Mouse (Mus musculus) kidney, embryonic 14.5 days (tissue): ENCODE data around the gene Srrt. TPM values are rescaled to one million over a fixed set of nuclear protein-coding genes. Genes with fewer than 3 reads are reported as not detected.

ENCODE experiments used
- ATAC-seq: fragments of 200-750 bp; cut with Nextera tagmentation; 2 replicates; pipeline ENCODE4 v1.8.0; 2017; ENCODE audit warnings: moderate number of reproducible peaks, mild to moderate bottlenecking, moderate TSS enrichment, moderate library complexity; ENCODE audit not compliant: low FRiP score, low TSS enrichment
- H3K27ac ChIP-seq: fragments of 300-500 bp; sonication (generic); 2 replicates; pipeline ENCODE4 v1.5.1; 2014; ENCODE audit warnings: low read depth, mild to moderate bottlenecking, low read length, moderate library complexity, mixed read lengths
- H3K27me3 ChIP-seq: fragments of 300-500 bp; sonication (generic); 2 replicates; pipeline ENCODE4 v1.6.1; 2014; ENCODE audit warnings: mild to moderate bottlenecking, low read length; ENCODE audit not compliant: control insufficient read depth, insufficient read depth
- H3K36me3 ChIP-seq: fragments of 300-500 bp; sonication (generic); 2 replicates; pipeline ENCODE4 v1.6.1; 2014; ENCODE audit warnings: low read length, mixed read lengths; ENCODE audit not compliant: control insufficient read depth, insufficient read depth
- H3K4me1 ChIP-seq: fragments of 300-500 bp; sonication (generic); 2 replicates; pipeline ENCODE4 v1.6.1; 2014; ENCODE audit warnings: low read length, mixed read lengths; ENCODE audit not compliant: control insufficient read depth, insufficient read depth
- H3K4me2 ChIP-seq: fragments of 300-500 bp; sonication (generic); replicated peaks from 2 replicates; pipeline ENCODE4 v1.6.1; 2014; ENCODE audit warnings: low read depth, mild to moderate bottlenecking, low read length
- H3K4me3 ChIP-seq: fragments of 300-500 bp; sonication (generic); 2 replicates; pipeline ENCODE4 v1.5.1; 2014; ENCODE audit warnings: mild to moderate bottlenecking, low read length
- H3K9ac ChIP-seq: fragments of 300-500 bp; sonication (generic); 2 replicates; pipeline ENCODE4 v1.6.1; 2014; ENCODE audit warnings: low read depth, mild to moderate bottlenecking, low read length, moderate library complexity
- H3K9me3 ChIP-seq: fragments of 300-500 bp; sonication (generic); 2 replicates; pipeline ENCODE4 v1.6.1; 2016; ENCODE audit warnings: low read length; ENCODE audit not compliant: control insufficient read depth
- WGBS: fragments of 180-500 bp; shearing (Covaris S2); extraction: QIAGEN DNeasy Blood & Tissue Kit; methylation state at CpG from one replicate; pipeline ENCODE4 v1.1.7; 2014; 5-methylcytosine and 5-hydroxymethylcytosine counted together
- polyA plus RNA-seq: library from polyadenylated mRNA; unstranded; fragments of >200 nt; fragmentation: Nextera tagmentation; extraction: Ambion mirVana; gene quantifications from 2 replicates; pipeline ENCODE4 v1.2.1, GENCODE M21; 2014

The Srrt gene
- polyA plus RNA-seq, 1 experiment from 2014 or later = 141 TPM

DNA sequence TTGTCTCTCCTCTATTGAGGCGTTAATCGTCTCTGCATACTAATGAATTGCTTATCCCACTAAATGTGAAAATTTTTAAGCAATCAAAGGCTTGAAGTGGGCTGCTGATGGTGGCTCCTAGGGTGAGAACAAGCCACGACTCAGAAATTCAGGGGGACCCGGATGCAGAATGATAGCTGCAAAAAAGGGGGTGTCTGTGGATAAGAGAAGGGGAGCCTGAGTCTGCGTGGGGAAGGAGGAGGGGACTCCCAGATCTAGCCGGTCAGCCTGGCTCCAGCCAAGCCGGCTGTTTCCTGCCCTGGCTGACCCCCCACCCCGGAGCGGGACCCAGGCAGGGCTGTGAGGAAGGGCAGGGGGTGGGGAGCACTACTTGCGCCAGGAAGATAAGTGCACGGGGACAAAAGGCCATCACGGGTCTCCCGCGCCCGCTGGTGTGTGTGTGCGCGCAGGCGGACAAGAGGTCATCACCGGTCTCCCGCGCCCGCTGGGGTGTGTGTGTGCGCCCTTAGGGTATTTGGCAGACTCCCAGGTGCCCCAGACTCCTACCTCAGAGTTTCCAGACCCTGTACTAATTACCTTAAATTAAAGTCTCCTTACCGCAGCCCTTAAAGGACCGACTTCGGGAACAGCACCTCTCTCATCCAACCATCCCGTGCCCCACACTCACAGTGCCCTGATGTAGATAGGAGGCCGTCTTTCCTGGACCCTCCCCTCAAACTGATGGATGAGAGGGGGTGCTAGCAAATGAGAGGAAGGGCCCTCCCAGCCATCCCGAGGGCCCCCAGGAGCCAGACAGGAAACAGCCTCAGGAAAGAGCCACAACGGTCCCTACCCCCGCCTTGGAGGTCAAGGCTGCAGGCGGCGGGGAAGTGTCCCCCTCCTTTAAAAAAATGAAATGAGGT is 41.3 kb upstream of the Srrt start:
- peaks cover 38% of the 10 kb centered on the region; the same call in 1 of the 2 replicates for H3K4me1 ChIP-seq
- peak; percentile 29; the same call in 1 of the 2 replicates for ATAC-seq
- H3K27me3 ChIP-seq = no peaks in the 10 kb centered on the region
- 1% methylated on average over 33 of the region's 33 CpGs for WGBS
- H3K4me3 ChIP-seq = peak overlapping the region; percentile 87
- peaks cover 3% of the 10 kb centered on the region; the same call in 1 of the 2 replicates for H3K36me3 ChIP-seq
- peak overlapping the region; percentile 96 for H3K27ac ChIP-seq
- peak overlapping the region; percentile 66 for H3K4me2 ChIP-seq
- peak overlapping the region; percentile 96 for H3K9ac ChIP-seq
- H3K9me3 ChIP-seq = no peaks in the 10 kb centered on the region

- ATAC-seq = no peak
- no peaks in the 10 kb centered on the region for H3K36me3 ChIP-seq
- 11% methylated on average over 7 of the region's 7 CpGs for WGBS
- H3K4me2 ChIP-seq = no peak overlapping the region; the same call in 1 of the 2 replicates
- peaks cover 31% of the 10 kb centered on the region; the same call in 1 of the 2 replicates for H3K4me1 ChIP-seq
- 0 out of 2 replicates have a peak overlapping the region, but pooled peaks have one; percentile 12 for H3K9ac ChIP-seq
- H3K27me3 ChIP-seq = no peaks in the 10 kb centered on the region
- H3K27ac ChIP-seq = peak overlapping the region; percentile 96; the same call in 1 of the 2 replicates
- H3K9me3 ChIP-seq = no peaks in the 10 kb centered on the region
- no peak overlapping the region for H3K4me3 ChIP-seq
Measured at GRCm38 (mm10) chr5:137347856-137348255, 40.4 kb upstream of the Srrt start.

DNA sequence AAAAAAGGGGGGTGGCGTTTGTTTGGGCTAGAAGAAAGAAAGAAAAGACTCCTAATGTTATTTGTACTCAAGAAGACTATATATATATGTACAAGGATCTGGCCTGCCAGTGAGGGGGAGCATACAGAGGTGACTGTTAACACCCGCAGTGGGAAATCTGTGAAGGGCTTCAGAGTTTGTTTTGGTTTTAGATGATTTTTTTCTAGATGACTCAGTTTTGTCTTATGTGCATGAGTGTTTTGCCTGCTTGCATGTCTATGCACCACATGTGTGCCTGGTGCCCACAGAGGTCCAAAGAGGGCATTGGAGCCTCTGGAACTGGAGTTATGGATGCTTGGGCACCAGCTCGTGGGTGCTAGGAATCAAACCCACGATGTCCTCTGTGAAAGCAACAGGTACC is 39.5 kb upstream of the Srrt start:
- no peak overlapping the region for H3K4me2 ChIP-seq
- H3K9me3 ChIP-seq = no peaks in the 10 kb centered on the region
- no peaks in the 10 kb centered on the region for H3K27me3 ChIP-seq
- 82% methylated on average over 4 of the region's 4 CpGs for WGBS
- no peak for ATAC-seq
- no peak overlapping the region for H3K4me3 ChIP-seq
- no peaks in the 10 kb centered on the region for H3K36me3 ChIP-seq
- H3K9ac ChIP-seq = no peak overlapping the region
- no peak overlapping the region; the same call in 1 of the 2 replicates for H3K27ac ChIP-seq
- peaks cover 24% of the 10 kb centered on the region; the same call in 1 of the 2 replicates for H3K4me1 ChIP-seq

GRCm38 (mm10) chr5:137346388-137346787 is 38.9 kb upstream of the Srrt start:
- peak overlapping the region; percentile 44; the same call in 1 of the 2 replicates for H3K27ac ChIP-seq
- H3K4me3 ChIP-seq = no peak overlapping the region
- WGBS = 78% methylated on average over 1 of the region's 1 CpGs
- no peak for ATAC-seq
- H3K4me1 ChIP-seq = peaks cover 24% of the 10 kb centered on the region; the same call in 1 of the 2 replicates
- H3K27me3 ChIP-seq = no peaks in the 10 kb centered on the region
- H3K9me3 ChIP-seq = no peaks in the 10 kb centered on the region
- 0 out of 2 replicates have a peak overlapping the region, but pooled peaks have one; percentile 20 for H3K9ac ChIP-seq
- H3K36me3 ChIP-seq = no peaks in the 10 kb centered on the region
- peak overlapping the region; percentile 27 for H3K4me2 ChIP-seq

- Histone ChIP-seq H3K4me3 (no peak overlapping the region), H3K27ac (peak overlapping the region; percentile 44; the same call in 1 of the 2 replicates), H3K4me1 (peaks cover 24% of the 10 kb centered on the region; the same call in 1 of the 2 replicates), H3K9ac (peak overlapping the region; percentile 20; the same call in 1 of the 2 replicates), H3K27me3 (no peaks in the 10 kb centered on the region), H3K36me3 (no peaks in the 10 kb centered on the region), H3K4me2 (peak overlapping the region; percentile 27), H3K9me3 (no peaks in the 10 kb centered on the region)
- 16% methylated on average over 9 of the region's 9 CpGs for WGBS
- ATAC-seq = no peak
Measured at GRCm38 (mm10) chr5:137345821-137346220, 38.3 kb upstream of the Srrt start.

GRCm38 (mm10) chr5:137343869-137344268 is 36.4 kb upstream of the Srrt start:
- Histone ChIP-seq H3K27ac (no peak overlapping the region), H3K36me3 (no peaks in the 10 kb centered on the region), H3K4me1 (peaks cover 32% of the 10 kb centered on the region), H3K9ac (no peak overlapping the region), H3K4me3 (no peak overlapping the region), H3K4me2 (no peak overlapping the region), H3K27me3 (no peaks in the 10 kb centered on the region), H3K9me3 (no peaks in the 10 kb centered on the region)
- no peak for ATAC-seq

DNA sequence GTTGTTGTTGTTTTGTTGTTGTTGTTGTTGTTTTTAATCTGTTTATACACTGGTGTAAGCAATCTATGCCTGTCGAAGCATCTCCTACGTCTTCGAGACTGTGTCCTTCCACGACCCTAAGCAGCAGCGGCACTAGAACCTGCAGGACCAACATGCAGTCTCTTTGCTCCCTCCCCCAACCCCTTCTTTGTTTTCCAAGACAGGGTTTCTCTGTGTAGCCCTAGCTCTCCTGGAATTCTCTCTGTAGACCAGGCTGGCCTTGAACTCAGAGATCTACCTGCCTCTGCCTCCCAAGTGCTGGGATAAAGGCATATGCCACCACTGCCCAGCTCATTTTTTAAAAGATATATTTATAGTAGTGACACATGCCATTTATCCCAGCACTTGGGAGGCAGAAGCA is 35.9 kb upstream of the Srrt start:
- 92% methylated on average over 5 of the region's 5 CpGs for WGBS
- no peak for ATAC-seq
- Histone ChIP-seq H3K27ac (no peak overlapping the region), H3K9me3 (no peaks in the 10 kb centered on the region), H3K36me3 (no peaks in the 10 kb centered on the region), H3K27me3 (no peaks in the 10 kb centered on the region), H3K9ac (no peak overlapping the region), H3K4me1 (peaks cover 33% of the 10 kb centered on the region), H3K4me2 (no peak overlapping the region), H3K4me3 (no peak overlapping the region)

- H3K36me3 ChIP-seq = no peaks in the 10 kb centered on the region
Measured at GRCm38 (mm10) chr5:137342407-137343012, 35.0 kb upstream of the Srrt start.

More at GRCm38 (mm10) chr5:137342407-137343012, 35.0 kb upstream of the Srrt start:
- WGBS = 58% methylated on average over 7 of the region's 7 CpGs
- no peak for ATAC-seq
- Histone ChIP-seq H3K9ac (no peak overlapping the region), H3K4me3 (no peak overlapping the region), H3K27ac (no peak overlapping the region), H3K27me3 (no peaks in the 10 kb centered on the region), H3K9me3 (no peaks in the 10 kb centered on the region), H3K4me1 (peaks cover 30% of the 10 kb centered on the region), H3K4me2 (no peak overlapping the region)
